Mouse (Mus musculus): ENCODE data around the gene Wasf2.

GRCm38 (mm10) chr4:133115721-133116429, 14.4 kb upstream of the Wasf2 start:
- TF ChIP-seq E2F4 (IDR thresholded peaks at IDR 0.05; ENCODE audit: insufficient read depth): no peak
- no peak for TF ChIP-seq POLR2A (IDR thresholded peaks at IDR 0.05; ENCODE audit: insufficient read length, low read depth)
- no peak for TF ChIP-seq TCF12 (IDR thresholded peaks at IDR 0.05; ENCODE audit: insufficient read depth, poor library complexity, severe bottlenecking)

All from myocyte (in vitro differentiated cells).